Mouse (Mus musculus): ENCODE results near the gene Hip1.
A peak's percentile ranks its signal among the peaks of the same experiment; 100 is the strongest.

Hip1 gene

DNA sequence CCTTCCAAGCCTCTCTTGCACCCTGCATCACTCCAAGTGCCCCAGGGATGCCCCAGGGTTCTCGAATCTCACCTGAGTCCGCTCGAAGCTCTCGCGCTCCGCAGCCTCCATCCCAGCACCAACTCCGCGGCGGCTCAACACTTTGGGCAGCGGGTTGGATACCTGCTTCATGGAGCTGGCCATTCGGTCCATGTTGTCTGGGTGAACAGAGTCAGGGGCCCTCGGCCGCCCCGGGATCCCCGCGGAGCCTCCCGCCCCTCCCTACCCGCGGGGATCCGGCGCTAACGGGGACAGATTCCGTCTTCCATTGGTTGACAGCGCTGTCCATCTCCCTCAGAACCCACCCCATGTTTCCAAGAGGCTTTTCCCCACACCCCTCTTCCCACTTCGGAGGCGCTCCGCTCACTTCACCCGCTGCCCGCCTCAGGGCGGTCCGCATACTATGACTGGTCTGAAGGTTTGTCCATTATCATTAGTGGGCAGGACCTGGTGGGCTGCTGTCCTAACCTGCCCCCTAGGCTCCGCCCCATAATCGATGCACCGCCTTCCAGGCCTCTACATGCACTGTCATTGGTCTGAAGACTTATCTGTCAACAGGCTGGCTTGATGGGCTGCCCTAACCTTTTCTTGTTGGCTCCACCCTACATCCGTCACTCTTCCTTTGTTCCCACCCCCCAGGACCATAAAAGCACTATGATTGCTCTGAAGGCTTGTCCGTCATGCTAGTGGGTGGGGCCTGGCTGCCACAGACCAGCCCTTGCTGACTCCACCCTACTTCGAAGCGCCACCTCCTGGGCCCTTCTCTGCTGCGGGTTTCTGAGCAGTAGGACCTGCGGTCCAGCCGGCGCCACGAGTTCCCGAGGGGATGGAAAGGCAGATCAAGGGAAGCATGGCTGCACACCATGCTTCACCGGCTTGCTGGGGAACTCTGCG is at the start of gene Hip1:
Hip1 (minus strand) TSS at position 256 of the 933 bp plus-strand sequence.
- peak; percentile 100 for DNase-seq (ENCODE audit: low spot score in 2 of 2)

- no peak for DNase-seq (ENCODE audit: low spot score in 2 of 2)
These were observed 45.3 kb upstream of the Hip1 start for GRCm38 (mm10) chr5:135589996-135590784.

- DNase-seq (ENCODE audit: low spot score in 2 of 2) = no peak
These were observed 42.8 kb upstream of the Hip1 start for GRCm38 (mm10) chr5:135587764-135588163.

DNA sequence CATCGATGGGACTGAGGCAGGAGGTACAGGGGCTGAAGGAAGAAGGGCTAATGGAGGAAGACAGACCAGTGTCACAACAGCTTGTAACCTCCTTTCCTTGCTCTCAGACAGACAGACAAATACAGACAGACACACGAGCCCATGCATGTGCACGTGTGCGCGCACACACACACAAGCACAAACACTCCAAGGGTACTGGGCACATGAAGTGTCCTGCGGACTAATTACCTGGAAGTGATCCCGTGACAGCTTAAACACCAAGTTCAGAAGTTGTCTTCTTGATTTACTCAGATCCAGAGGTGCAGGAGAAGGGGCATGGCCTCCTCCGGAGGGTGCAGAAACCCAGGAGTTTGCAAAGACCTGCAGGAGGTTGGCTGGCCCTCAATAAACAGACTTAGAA is 40.8 kb upstream of the Hip1 start:
- DNase-seq (ENCODE audit: low spot score in 2 of 2) = no peak

DNA sequence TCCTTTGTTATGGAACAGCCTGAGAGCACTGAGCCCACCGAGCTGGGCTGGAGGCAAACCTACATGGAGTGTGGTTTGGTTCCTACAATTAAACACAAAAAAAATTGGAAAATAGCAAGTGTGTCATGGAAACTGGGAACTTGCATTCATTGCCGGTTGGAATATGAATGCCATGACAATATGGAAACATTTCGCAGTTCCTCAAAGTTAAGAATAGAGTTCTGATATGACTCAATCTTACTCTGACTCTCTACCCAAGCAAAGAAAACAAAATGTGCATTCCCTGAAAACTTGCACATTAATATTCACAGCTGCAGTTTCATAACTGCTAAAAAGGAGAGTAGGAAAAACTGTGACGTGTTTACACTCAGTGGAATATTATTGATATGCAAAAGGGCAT is 37.4 kb upstream of the Hip1 start:
- DNase-seq (ENCODE audit: low spot score in 2 of 2) = no peak

- peak in 1 of 2 experiments; percentile 44 for DNase-seq (ENCODE audit: low spot score in 2 of 2)
These were observed 34.4 kb upstream of the Hip1 start for GRCm38 (mm10) chr5:135579331-135579751.

DNA sequence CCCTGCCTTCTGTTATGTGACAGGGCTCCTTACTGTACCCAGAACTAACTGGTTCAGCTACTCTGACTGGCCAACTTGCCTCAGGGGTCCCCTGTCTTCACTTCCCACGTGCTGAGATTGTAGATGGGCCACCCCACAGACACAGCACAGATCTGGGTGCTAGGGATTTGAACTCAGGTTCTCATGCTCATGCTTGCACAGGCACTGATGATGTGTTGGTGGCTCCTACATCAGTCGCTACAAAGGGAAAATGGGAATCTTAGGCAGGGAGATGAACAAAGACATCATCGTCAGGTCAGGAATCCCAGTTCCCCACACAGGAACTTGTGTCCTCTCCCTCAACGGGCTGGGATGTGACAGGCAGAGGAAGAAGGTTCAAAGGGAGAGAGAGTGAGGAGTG is 31.1 kb upstream of the Hip1 start:
- no peak for DNase-seq (ENCODE audit: low spot score in 2 of 2)

DNA sequence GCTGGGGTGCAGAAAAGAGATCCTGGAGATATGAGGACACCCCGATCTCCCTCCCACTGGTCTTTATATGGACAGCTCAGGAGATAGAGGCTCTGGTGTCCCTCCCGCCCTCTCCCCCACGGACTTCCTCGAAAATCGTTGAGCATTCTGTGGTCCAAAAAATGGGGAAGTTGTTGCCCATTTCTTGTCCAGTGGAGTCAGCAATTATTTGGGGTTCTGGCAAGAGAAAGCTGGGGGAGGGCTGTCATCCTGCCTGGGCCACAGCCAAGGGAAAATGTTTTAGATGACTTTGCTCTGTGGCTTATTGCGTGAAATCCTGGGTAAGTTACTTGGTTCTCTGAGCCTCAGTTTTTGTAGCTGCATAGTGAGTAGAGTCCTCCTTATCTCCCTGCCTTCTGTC is 28.1 kb upstream of the Hip1 start, which contains the start of gene Ccl24:
Ccl24 (minus strand) TSS at position 44 of the 400 bp plus-strand sequence.
- no peak for DNase-seq (ENCODE audit: low spot score in 2 of 2)

- peak in 1 of 2 experiments; percentile 24 for DNase-seq (ENCODE audit: low spot score in 2 of 2)
These were observed 23.8 kb upstream of the Hip1 start for GRCm38 (mm10) chr5:135568698-135569097.

DNA sequence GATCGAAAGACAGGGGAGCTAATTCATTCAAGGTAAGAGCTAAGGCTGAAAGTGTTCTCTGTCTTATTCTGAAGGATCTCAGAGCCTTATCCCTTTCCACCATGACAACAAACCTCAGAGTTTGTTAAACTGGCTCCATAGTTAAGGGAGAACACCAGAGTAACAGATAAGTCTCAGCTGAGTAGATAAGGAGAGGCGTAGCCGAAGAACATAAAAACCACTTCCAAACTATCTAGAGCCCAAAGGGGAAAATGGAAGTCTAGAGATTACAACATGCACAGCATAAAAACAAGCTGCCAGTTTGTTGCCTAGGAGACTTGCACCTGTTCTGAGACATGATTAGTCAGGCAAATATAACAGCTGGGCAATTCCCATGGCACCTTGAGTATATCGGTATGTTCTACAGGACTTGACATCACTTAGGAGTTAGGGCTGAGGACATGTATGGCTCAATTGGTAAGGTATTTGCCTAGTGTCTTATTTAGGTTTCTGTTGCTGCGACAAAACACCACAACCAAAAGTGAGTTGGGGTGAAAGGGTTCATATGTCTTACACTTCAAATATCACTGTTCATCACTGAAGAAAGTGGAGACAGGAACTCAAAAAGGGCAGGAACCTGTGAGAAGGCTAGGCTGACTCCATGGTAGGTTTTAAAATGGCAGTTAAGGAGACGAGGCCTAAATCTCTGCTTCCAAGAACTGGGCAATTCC is 22.8 kb upstream of the Hip1 start:
- DNase-seq (ENCODE audit: low spot score in 2 of 2) = no peak

DNA sequence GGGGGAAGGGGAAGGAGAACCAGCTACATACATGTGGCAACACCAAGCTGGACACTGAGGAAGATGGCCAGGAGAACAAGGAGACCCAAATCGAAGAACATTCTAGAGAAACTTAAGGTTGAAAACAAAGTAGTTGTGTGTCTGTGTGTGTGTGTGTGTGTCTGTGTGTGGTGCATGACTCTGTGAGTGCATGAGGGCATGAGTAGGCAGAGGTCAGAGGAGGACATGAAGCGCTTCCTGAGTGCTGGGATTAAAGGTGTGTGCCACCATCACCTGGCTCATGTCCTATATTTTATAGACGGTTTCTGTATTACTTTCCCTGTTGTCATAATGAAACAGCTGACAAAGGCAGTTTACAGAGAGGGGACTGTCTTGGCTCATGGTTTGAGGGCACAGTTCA is 18.5 kb upstream of the Hip1 start, which contains the start of gene Ccl26:
Ccl26 (minus strand) TSS at position 101 of the 400 bp plus-strand sequence.
- no peak for DNase-seq (ENCODE audit: low spot score in 2 of 2)

DNA sequence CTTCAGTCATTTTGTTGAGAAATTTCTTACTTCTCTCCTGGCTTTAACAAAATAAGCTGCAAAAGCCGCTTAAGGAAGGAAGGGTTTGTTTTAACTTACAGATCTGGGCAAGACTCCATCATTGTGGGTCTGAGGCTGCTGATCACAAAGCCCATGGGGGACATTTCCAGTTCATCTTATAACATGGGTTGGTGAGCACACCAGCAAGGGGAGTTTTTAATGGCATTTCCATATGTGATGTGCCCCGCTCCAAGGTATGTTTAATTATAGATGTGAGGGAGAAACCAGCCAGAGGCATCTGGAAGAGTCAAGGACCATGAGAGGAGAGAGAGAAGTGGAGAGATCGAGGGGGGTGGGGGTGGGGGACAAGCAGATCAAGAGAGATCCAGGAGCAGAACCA is 12.8 kb upstream of the Hip1 start:
- DNase-seq (ENCODE audit: low spot score in 2 of 2) = no peak

GRCm38 (mm10) chr5:135557051-135557450 is 12.1 kb upstream of the Hip1 start:
- DNase-seq (ENCODE audit: low spot score in 2 of 2) = no peak

GRCm38 (mm10) chr5:135556259-135556658 is 11.3 kb upstream of the Hip1 start:
- no peak for DNase-seq (ENCODE audit: low spot score in 2 of 2)

- DNase-seq (ENCODE audit: low spot score in 2 of 2) = no peak
These were observed 6.7 kb upstream of the Hip1 start for GRCm38 (mm10) chr5:135551591-135551990.

DNA sequence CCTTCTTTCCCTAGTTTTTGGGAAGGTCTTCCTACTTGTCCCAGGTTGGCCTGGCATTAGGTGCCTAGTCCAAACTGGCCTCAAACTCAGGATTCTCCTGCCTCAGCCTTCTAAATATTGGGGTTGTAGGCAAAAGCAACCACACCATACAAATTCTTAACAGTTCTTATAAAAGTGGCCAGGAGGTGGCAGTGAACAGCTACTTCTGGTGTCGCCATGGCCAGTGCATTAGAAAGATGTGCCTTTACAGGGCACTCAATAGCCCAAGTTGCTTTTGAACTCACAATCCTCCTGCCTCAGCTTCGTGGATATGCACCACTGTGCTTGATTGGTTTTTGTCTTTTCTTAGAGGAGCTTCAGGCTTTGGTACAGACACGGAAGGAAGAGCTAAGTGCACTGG is 6.0 kb upstream of the Hip1 start:
- peak in 1 of 2 experiments; percentile 55 for DNase-seq (ENCODE audit: low spot score in 2 of 2)

DNA sequence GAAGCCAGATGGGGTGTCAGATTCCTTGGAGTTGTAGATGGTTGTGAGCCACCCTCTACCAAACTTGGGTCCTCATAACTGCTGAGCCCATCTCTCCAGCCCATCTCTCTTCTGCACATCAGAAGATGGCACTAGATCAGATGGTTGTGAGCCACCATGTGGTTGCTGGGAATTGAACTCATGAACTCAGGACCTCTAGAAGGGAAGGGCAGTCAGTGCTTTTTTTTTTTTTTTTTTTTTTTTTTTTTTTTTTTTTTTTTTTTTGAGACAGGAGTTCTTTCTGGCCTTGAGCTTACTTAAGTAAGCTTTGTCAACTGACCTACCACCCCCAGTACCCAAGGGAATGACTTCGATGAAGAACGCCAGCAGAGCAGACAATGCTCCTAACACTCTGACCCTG is 3.1 kb upstream of the Hip1 start:
- no peak for DNase-seq (ENCODE audit: low spot score in 2 of 2)

DNA sequence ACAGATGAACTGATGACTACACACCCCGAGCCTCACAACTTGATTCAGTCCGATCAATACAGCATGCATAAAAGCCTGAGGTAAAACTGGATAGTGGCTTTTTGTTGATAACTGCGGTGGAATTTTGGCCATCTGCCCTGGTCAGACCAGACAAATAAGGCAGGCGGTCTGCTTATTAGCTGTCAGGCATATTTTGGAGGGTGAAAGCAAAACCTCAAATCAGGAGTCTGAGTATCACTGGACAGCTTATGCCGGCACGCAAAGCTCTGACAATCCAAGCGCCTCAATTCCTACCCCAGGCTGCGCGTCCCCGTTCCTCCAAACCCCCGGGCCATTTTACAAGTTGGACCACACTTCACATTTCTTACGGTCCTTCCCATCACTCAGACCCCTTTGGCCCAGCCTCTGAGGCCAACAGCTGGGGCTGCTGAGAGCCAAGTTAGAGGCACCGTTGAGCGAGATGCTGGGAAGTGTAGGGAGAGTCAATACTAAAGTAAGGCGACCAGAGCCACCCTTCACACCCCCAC is 825 bp downstream of the Hip1 start:
- no peak for DNase-seq (ENCODE audit: low spot score in 2 of 2)

GRCm38 (mm10) chr5:135537794-135538214 is 7.1 kb downstream of the Hip1 start:
- no peak for DNase-seq (ENCODE audit: low spot score in 2 of 2)

DNA sequence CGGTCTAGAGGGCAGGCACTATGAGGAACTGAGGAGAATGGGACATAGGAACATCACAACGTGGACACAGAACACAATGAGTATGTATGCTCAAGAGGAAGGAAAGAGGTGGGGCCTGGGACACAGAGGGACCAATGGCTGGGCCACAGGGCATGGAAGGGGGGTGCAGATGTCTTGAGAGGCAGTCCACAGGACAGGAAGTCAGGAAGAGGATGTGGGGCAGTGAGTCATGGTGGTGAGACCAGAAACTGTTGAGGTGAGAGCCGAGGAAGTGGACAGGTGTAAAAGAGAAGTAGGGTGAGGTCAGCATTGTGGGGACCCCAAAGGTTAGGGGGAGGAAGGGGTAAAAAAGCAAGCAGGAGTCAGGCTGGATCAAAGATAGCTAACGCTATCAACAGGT is 7.6 kb downstream of the Hip1 start:
- no peak for DNase-seq (ENCODE audit: low spot score in 2 of 2)

- DNase-seq (ENCODE audit: low spot score in 2 of 2) = no peak
These were observed 9.1 kb downstream of the Hip1 start for GRCm38 (mm10) chr5:135535867-135536266.

DNA sequence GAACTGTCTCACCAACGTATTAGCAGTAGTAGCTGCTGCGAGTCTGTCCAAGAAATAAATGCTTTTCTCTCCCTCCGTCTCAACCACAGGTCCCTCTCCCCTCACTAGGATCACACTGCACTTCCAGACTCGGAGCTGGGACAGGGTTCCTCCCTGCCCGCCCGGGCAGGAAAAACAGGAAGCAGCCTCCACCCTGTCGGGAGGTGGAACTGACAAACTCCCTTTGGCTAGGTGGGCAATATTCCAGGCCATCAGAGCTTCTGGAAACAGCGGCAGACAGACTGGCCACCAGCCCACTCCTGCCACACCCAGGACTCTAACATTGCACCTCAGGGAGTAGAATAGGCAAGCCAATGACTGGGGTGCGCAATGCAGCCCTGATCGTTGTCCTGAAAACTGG is 11.5 kb downstream of the Hip1 start:
- no peak for DNase-seq (ENCODE audit: low spot score in 2 of 2)

Measured in left cerebral cortex, adult 9 months (tissue).